Mouse (Mus musculus) neutrophil, adult 5-6 weeks (primary cell): ENCODE measurements around the gene Ppef2. TPM values are rescaled to one million over a fixed set of nuclear protein-coding genes. Genes with fewer than 3 reads are reported as not detected.

Source experiments
- ATAC-seq: fragments of 151-379, 151-347 bp; 2 replicates; pipeline ENCODE4 v1.8.0; 2017; ENCODE audit warnings: mild to moderate bottlenecking, moderate TSS enrichment; ENCODE audit not compliant: insufficient number of reproducible peaks, poor library complexity, low FRiP score, severe bottlenecking; ENCODE audit errors: extremely low read depth
- total RNA-seq: library from RNA; stranded (forward); fragments of 200-1000 nt; gene quantifications from 2 replicates; pipeline ENCODE4 v1.2.3, GENCODE M21; 2017

Ppef2 gene
- total RNA-seq: 0.86 and 1.0 TPM in 2 replicates

GRCm38 (mm10) chr5:92256218-92256617 lies at the start of gene Ppef2:
Gene Ppef2 (minus strand): TSS chr5:92256278.
- ATAC-seq: no peak

- ATAC-seq: no peak
Measured at GRCm38 (mm10) chr5:92304291-92304690, 48.2 kb upstream of the Ppef2 start.

GRCm38 (mm10) chr5:92302149-92302840 lies 46.2 kb upstream of the Ppef2 start:
- no peak for ATAC-seq

GRCm38 (mm10) chr5:92294525-92294924 lies 38.4 kb upstream of the Ppef2 start:
- ATAC-seq: no peak

- no peak for ATAC-seq
Measured at GRCm38 (mm10) chr5:92291652-92292414, 35.8 kb upstream of the Ppef2 start.

GRCm38 (mm10) chr5:92287840-92288239 lies 31.8 kb upstream of the Ppef2 start:
- no peak for ATAC-seq

GRCm38 (mm10) chr5:92283107-92283506 lies 27.0 kb upstream of the Ppef2 start:
- no peak for ATAC-seq

GRCm38 (mm10) chr5:92282571-92282970 lies 26.5 kb upstream of the Ppef2 start:
- no peak for ATAC-seq

GRCm38 (mm10) chr5:92278942-92279537 lies 23.0 kb upstream of the Ppef2 start:
- peak; percentile 79 for ATAC-seq

GRCm38 (mm10) chr5:92277437-92278394 lies 21.6 kb upstream of the Ppef2 start, which contains the start of gene Naaa:
Gene Naaa (minus strand): TSS chr5:92278170.
- peak; percentile 85 for ATAC-seq

- no peak for ATAC-seq
Measured at GRCm38 (mm10) chr5:92270496-92270895, 14.4 kb upstream of the Ppef2 start.

- no peak for ATAC-seq
Measured at GRCm38 (mm10) chr5:92263761-92264359, 7.8 kb upstream of the Ppef2 start.

GRCm38 (mm10) chr5:92262646-92263045 lies 6.6 kb upstream of the Ppef2 start:
- ATAC-seq: no peak

GRCm38 (mm10) chr5:92254476-92254875 lies 1.6 kb downstream of the Ppef2 start:
- ATAC-seq: no peak

- ATAC-seq: no peak
Measured at GRCm38 (mm10) chr5:92252797-92253343, 3.2 kb downstream of the Ppef2 start.

- no peak for ATAC-seq
Measured at GRCm38 (mm10) chr5:92252031-92252430, 4.0 kb downstream of the Ppef2 start.

- ATAC-seq: no peak
Measured at GRCm38 (mm10) chr5:92248614-92249013, 7.5 kb downstream of the Ppef2 start.

GRCm38 (mm10) chr5:92245483-92245882 lies 10.6 kb downstream of the Ppef2 start:
- peak; percentile 28; the same call in 1 of the 2 replicates for ATAC-seq
